Mouse (Mus musculus): ENCODE measurements at regions not wholly inside any gene's neighbourhood (a gene's known extent, or its start where the extent isn't known, plus 50 kb on each side); places are given as distances from the start of the nearest gene placed in this dataset.

- Histone ChIP-seq H3K4me3 (replicated peaks; ENCODE audit: low read depth, low read length) (no peak overlapping the region), H3K4me2 (ENCODE audit: low read length) (no peak overlapping the region), H3K36me3 (ENCODE audit: insufficient read depth, low read length) (no peaks in the 10 kb centered on the region), H3K9me3 (replicated peaks; ENCODE audit: low read length) (no peaks in the 10 kb centered on the region), H3K27me3 (ENCODE audit: insufficient read depth, low read length) (no peaks in the 10 kb centered on the region), H3K4me1 (replicated peaks; ENCODE audit: insufficient read depth, low read length) (no peaks in the 10 kb centered on the region), H3K27ac (no peak overlapping the region), H3K9ac (ENCODE audit: low read depth, low read length) (no peak overlapping the region)
- 50% methylated on average over 12 of the region's 12 CpGs for WGBS
- DNase-seq (ENCODE audit: low spot score) = no peak
- ATAC-seq (replicated peaks; ENCODE audit: low FRiP score, low read depth) = no peak
- no peak for TF ChIP-seq CTCF (IDR thresholded peaks at IDR 0.05; ENCODE audit: low read depth)
Measured at GRCm38 (mm10) chr1:73251911-73252356, 236.2 kb upstream of the Tnp1 start.

- Histone ChIP-seq H3K36me3 (ENCODE audit: insufficient read depth, low read length) (no peaks in the 10 kb centered on the region), H3K4me1 (replicated peaks; ENCODE audit: insufficient read depth, low read length) (no peaks in the 10 kb centered on the region), H3K9me3 (replicated peaks; ENCODE audit: low read length) (no peaks in the 10 kb centered on the region), H3K4me3 (replicated peaks; ENCODE audit: low read depth, low read length) (no peak overlapping the region), H3K27ac (no peak overlapping the region), H3K4me2 (ENCODE audit: low read length) (no peak overlapping the region), H3K27me3 (ENCODE audit: insufficient read depth, low read length) (no peaks in the 10 kb centered on the region), H3K9ac (ENCODE audit: low read depth, low read length) (no peak overlapping the region)
- DNase-seq (ENCODE audit: low spot score) (no peak), ATAC-seq (replicated peaks; ENCODE audit: low FRiP score, low read depth) (no peak)
- no peak for TF ChIP-seq CTCF (IDR thresholded peaks at IDR 0.05; ENCODE audit: low read depth)
- 45% methylated on average over 2 of the region's 2 CpGs for WGBS
Measured at GRCm38 (mm10) chr1:73244016-73244415, 228.3 kb upstream of the Tnp1 start.

- no peak overlapping the region for H3K4me2 ChIP-seq (ENCODE audit: low read length)
- no peak for DNase-seq (ENCODE audit: low spot score)
- no peak overlapping the region for H3K9ac ChIP-seq (ENCODE audit: low read depth, low read length)
- TF ChIP-seq CTCF (IDR thresholded peaks at IDR 0.05; ENCODE audit: low read depth) = no peak
- ATAC-seq (replicated peaks; ENCODE audit: low FRiP score, low read depth) = no peak
- H3K27me3 ChIP-seq (ENCODE audit: insufficient read depth, low read length) = no peaks in the 10 kb centered on the region
- no peak overlapping the region for H3K27ac ChIP-seq
- H3K36me3 ChIP-seq (ENCODE audit: insufficient read depth, low read length) = no peaks in the 10 kb centered on the region
- no peaks in the 10 kb centered on the region for H3K9me3 ChIP-seq (replicated peaks; ENCODE audit: low read length)
- H3K4me3 ChIP-seq (replicated peaks; ENCODE audit: low read depth, low read length) = no peak overlapping the region
- WGBS = 84% methylated on average over 9 of the region's 9 CpGs
- no peaks in the 10 kb centered on the region for H3K4me1 ChIP-seq (replicated peaks; ENCODE audit: insufficient read depth, low read length)
Measured at GRCm38 (mm10) chr1:73242290-73242689, 226.6 kb upstream of the Tnp1 start.

GRCm38 (mm10) chr1:73236867-73237266 lies 221.2 kb upstream of the Tnp1 start:
- 59% methylated on average over 3 of the region's 3 CpGs for WGBS
- no peak for TF ChIP-seq CTCF (IDR thresholded peaks at IDR 0.05; ENCODE audit: low read depth)
- no peak overlapping the region for H3K4me3 ChIP-seq (replicated peaks; ENCODE audit: low read depth, low read length)
- no peaks in the 10 kb centered on the region for H3K9me3 ChIP-seq (replicated peaks; ENCODE audit: low read length)
- DNase-seq (ENCODE audit: low spot score) (no peak), ATAC-seq (replicated peaks; ENCODE audit: low FRiP score, low read depth) (no peak)
- H3K4me2 ChIP-seq (ENCODE audit: low read length) = no peak overlapping the region
- no peak overlapping the region for H3K27ac ChIP-seq
- no peaks in the 10 kb centered on the region for H3K36me3 ChIP-seq (ENCODE audit: insufficient read depth, low read length)
- H3K4me1 ChIP-seq (replicated peaks; ENCODE audit: insufficient read depth, low read length) = no peaks in the 10 kb centered on the region
- no peak overlapping the region for H3K9ac ChIP-seq (ENCODE audit: low read depth, low read length)
- no peaks in the 10 kb centered on the region for H3K27me3 ChIP-seq (ENCODE audit: insufficient read depth, low read length)

- no peak overlapping the region for H3K27ac ChIP-seq
- no peak overlapping the region for H3K4me3 ChIP-seq (replicated peaks; ENCODE audit: low read depth, low read length)
- H3K4me2 ChIP-seq (ENCODE audit: low read length) = no peak overlapping the region
- no peak overlapping the region for H3K9ac ChIP-seq (ENCODE audit: low read depth, low read length)
- no peak for TF ChIP-seq CTCF (IDR thresholded peaks at IDR 0.05; ENCODE audit: low read depth)
- H3K27me3 ChIP-seq (ENCODE audit: insufficient read depth, low read length) = no peaks in the 10 kb centered on the region
- DNase-seq (ENCODE audit: low spot score) (no peak), ATAC-seq (replicated peaks; ENCODE audit: low FRiP score, low read depth) (no peak)
- no peaks in the 10 kb centered on the region for H3K36me3 ChIP-seq (ENCODE audit: insufficient read depth, low read length)
- H3K4me1 ChIP-seq (replicated peaks; ENCODE audit: insufficient read depth, low read length) = no peaks in the 10 kb centered on the region
- H3K9me3 ChIP-seq (replicated peaks; ENCODE audit: low read length) = no peaks in the 10 kb centered on the region
Measured at GRCm38 (mm10) chr1:73233636-73234035, 217.9 kb upstream of the Tnp1 start.

GRCm38 (mm10) chr1:73233041-73233440 lies 217.3 kb upstream of the Tnp1 start:
- Histone ChIP-seq H3K4me2 (ENCODE audit: low read length) (no peak overlapping the region), H3K4me3 (replicated peaks; ENCODE audit: low read depth, low read length) (no peak overlapping the region), H3K9me3 (replicated peaks; ENCODE audit: low read length) (no peaks in the 10 kb centered on the region), H3K36me3 (ENCODE audit: insufficient read depth, low read length) (no peaks in the 10 kb centered on the region), H3K27me3 (ENCODE audit: insufficient read depth, low read length) (no peaks in the 10 kb centered on the region), H3K4me1 (replicated peaks; ENCODE audit: insufficient read depth, low read length) (no peaks in the 10 kb centered on the region), H3K27ac (no peak overlapping the region), H3K9ac (ENCODE audit: low read depth, low read length) (no peak overlapping the region)
- ATAC-seq (replicated peaks; ENCODE audit: low FRiP score, low read depth) (0 out of 2 replicates have a peak, but pooled peaks have one; percentile 29), DNase-seq (ENCODE audit: low spot score) (no peak)
- 68% methylated on average over 3 of the region's 3 CpGs for WGBS
- no peak for TF ChIP-seq CTCF (IDR thresholded peaks at IDR 0.05; ENCODE audit: low read depth)

GRCm38 (mm10) chr1:73230611-73231010 lies 214.9 kb upstream of the Tnp1 start:
- Histone ChIP-seq H3K4me2 (ENCODE audit: low read length) (no peak overlapping the region), H3K27me3 (ENCODE audit: insufficient read depth, low read length) (no peaks in the 10 kb centered on the region), H3K9me3 (replicated peaks; ENCODE audit: low read length) (no peaks in the 10 kb centered on the region), H3K4me3 (replicated peaks; ENCODE audit: low read depth, low read length) (no peak overlapping the region), H3K9ac (ENCODE audit: low read depth, low read length) (no peak overlapping the region), H3K4me1 (replicated peaks; ENCODE audit: insufficient read depth, low read length) (no peaks in the 10 kb centered on the region), H3K27ac (no peak overlapping the region), H3K36me3 (ENCODE audit: insufficient read depth, low read length) (no peaks in the 10 kb centered on the region)
- 76% methylated on average over 1 of the region's 1 CpGs for WGBS
- ATAC-seq (replicated peaks; ENCODE audit: low FRiP score, low read depth) (no peak), DNase-seq (ENCODE audit: low spot score) (no peak)
- TF ChIP-seq CTCF (IDR thresholded peaks at IDR 0.05; ENCODE audit: low read depth) = no peak
